Mouse (Mus musculus) liver, adult (tissue): ENCODE results near the gene Efnb1.

Source experiments
- GATA4 ChIP-seq: IDR thresholded peaks from 2 replicates; pipeline ENCODE4 v1.6.1; 2014; ENCODE audit warnings: mild to moderate bottlenecking, low read length; ENCODE audit not compliant: insufficient replicate concordance

Efnb1 gene

GRCm38 (mm10) chrX:99150712-99151111 is 14.8 kb downstream of the Efnb1 start:
- TF ChIP-seq GATA4 = no peak

DNA sequence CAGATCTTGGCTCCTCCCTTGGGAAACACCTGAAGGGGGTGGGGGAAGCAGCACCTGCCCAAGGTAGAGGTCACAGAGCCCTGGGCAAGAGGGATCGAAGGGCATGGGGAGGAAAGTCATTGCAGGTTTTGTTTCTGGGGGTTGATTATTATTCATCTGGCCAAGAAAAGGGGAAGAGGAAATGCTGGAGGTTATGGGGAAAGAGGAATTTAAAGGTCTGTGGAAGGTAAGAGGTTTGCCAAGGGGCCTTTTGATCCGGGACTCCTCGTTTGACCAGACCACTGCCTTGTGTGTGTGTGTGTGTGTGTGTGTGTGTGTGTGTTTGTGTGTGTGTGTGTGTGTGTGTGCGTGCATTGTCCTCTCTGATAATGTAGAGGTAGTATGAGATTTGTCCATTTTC is 15.5 kb downstream of the Efnb1 start:
- TF ChIP-seq GATA4 = no peak

GRCm38 (mm10) chrX:99152141-99152540 is 16.2 kb downstream of the Efnb1 start:
- no peak for TF ChIP-seq GATA4

DNA sequence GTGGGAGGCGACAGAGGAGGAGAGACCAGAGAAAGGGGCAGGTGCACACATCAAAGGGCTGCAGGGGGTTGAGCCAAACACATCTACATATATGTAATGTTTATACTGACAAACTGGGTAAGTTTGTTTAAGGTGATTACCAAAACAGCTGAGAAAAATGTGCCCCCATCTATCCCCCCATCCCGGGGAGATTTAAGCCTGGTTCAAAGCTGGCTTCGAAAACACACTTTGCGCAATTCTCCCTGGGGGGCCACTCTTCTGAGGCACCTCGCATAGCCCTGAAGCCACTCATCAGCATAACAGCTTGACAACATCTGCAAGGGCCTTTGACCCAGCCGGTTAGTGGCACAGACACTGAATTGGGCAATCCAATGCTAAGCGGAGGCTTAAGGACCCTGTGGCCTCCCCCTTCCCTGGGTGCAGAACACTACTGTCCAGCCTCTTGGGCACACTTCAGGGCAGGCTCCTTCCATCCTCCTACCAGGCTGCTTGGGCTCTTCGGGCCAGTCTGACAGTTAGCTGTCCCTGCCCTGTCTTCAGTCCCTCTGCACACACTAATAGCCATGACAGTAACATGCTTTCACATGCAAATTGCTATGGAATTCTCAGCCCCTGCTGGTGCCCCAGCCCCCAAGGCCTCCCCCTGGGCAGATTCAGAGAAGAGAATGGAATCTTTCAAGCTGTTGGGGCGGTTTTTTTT is 16.8 kb downstream of the Efnb1 start:
- TF ChIP-seq GATA4 = no peak

DNA sequence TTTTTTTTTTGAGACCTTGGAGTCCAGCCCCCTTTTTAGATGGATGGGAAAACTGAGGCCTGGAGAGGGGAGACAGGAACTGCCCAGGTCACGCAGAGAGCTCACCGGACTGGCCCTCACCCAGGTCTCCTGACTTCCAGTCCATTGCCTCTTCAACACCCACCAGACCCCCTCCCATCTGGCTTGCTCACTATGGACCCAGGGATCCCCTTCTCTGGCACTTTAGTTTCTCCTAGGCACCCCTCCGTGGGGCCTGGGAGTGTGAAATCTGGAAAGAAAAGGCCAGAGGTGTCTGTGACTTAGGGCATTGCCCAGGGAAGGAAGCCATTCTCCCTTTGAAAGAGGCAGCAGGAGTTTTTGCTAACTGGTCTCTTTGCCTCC is 17.3 kb downstream of the Efnb1 start:
- TF ChIP-seq GATA4 = no peak

- TF ChIP-seq GATA4 = no peak
These were observed 18.4 kb downstream of the Efnb1 start for GRCm38 (mm10) chrX:99154358-99154757.

GRCm38 (mm10) chrX:99159020-99159419 is 23.1 kb downstream of the Efnb1 start:
- TF ChIP-seq GATA4 = no peak

GRCm38 (mm10) chrX:99164111-99164510 is 28.2 kb downstream of the Efnb1 start:
- TF ChIP-seq GATA4 = no peak

- TF ChIP-seq GATA4 = no peak
These were observed 29.0 kb downstream of the Efnb1 start for GRCm38 (mm10) chrX:99164855-99165368.

DNA sequence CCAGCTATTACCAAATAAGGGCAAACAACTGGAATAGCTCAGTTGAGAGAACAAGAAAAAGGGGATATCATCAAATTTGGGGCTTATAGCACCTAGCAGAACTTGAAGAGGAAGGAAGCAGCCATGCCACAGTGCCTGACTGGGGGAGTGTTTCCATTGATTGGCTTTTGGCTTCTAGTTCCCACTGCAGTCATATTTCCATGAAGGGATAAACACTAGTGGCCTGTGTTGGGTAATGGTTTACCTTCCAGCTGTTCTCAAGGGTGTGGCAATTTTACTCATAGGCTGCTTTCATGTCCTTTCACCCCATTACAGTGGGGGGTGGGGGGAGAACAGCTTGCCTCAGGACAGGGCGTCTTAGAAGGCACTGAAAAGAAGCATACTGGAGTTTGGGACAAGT is 31.1 kb downstream of the Efnb1 start:
- TF ChIP-seq GATA4 = no peak

DNA sequence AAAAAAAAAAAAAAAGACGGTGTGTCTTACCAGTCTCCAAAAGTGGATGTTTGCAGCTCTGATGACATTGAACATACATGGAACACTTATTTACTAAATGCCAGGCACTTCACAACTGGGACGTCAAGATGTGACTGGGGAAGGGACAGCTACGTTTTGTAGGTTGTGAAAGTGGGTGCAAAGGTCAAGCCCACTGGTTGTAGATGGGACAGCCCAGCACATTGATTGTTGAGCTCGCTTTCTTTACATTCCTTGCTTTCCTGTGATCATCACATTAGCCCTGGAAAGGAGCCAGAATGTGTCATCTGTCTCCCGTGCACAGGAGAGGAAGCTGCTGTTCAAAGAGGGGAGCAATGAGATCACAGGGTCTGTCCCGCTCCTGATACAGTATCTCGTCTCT is 31.6 kb downstream of the Efnb1 start:
- no peak for TF ChIP-seq GATA4

- TF ChIP-seq GATA4 = no peak
These were observed 36.4 kb downstream of the Efnb1 start for GRCm38 (mm10) chrX:99172301-99172700.

DNA sequence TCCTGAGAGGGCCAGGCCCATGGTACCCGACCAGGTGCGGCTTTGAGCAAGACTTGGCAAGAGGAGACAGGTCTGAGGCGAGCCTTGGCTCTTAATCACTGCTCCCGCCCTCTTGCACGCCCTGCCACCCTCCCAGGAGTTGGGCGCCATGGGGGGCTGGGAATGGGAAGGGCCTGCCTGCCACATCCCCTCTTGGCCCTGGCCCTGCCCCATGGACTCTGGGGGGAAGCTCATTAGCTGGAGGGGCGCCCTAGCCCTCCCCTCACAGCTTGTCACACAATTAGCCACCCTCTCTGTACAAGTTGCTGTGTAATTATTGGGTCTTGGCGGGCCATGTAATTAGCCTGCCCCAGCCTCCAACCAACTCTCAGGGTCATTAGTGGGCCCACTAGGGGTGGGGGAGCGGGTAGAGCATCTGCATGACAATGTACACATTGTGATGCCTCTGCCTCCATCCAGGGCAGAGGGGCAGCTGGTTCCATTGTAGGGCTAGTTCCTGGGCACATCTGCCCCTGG is 49.2 kb downstream of the Efnb1 start:
- no peak for TF ChIP-seq GATA4

GRCm38 (mm10) chrX:99186497-99187435 is 50.8 kb downstream of the Efnb1 start:
- TF ChIP-seq GATA4 = no peak

DNA sequence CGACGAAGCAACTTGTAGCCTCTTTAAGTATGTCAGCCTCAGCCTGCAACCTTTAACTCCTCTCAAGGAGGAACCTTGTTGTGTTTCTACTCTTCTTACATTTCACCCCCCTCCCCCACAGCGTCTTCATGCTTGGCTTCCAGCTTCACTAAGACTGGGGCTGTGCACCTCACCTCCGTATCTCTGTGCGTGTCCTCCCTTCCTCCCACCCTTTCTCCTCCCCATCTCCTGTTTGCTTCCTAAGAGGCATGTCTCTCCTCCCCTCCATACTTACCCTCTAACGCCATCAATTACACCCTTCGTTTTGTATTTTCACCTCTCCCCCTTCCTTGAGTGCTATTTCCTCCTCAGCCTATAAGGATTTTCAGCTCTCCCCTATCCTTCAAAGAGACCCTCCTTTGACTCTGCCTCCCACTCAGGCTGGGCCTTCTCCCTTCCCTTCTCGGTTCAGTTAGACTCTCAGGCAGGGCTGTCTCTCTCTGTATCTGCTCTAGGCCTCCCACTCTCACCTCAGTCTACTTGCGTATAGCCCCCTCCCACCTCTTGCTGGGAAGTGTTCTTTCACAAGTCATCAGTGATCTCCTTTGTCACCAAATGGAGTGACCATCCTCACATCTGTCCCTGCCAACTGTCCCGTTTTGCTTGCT is 55.6 kb downstream of the Efnb1 start:
- TF ChIP-seq GATA4 = no peak

DNA sequence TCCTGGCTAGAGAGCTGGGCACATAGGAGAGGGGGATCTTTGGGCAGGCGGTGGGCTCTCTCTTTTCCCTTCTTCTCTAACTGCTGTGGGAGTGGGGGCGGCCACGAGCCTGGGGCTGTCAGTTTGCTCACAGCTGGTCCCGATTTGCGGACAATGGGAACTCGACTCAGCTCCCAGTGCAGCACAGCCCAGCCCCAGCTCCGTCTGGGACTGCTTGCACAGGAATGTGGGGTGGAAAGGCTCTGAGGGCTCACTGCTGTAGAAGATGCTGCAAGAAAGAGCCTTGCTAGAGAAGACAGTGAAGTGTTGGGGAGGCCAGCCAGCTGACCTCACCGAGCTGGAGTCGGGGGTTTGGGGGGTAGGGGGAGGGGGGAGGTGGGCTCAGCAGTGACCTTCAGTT is 61.0 kb downstream of the Efnb1 start:
- no peak for TF ChIP-seq GATA4

DNA sequence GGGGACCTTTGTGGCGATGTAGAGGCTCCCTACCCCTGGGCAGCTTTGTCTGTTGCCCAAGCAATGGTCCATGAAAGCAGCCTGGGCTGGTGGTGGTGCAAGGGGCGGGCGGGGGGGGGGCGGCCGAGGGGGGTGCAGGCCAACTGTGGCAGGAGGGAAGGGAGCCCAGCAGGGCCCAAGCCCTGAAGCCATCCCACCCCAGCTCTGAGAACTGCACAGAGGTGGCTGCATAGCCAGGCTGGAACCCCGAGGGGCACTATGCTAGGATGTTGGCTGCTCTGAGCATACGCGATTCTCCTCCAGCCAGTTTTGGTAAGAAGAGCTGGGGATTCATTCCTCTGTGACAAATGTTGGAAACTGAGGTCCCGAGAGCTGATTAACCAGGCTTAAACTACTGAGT is 62.6 kb downstream of the Efnb1 start:
- no peak for TF ChIP-seq GATA4
